Mouse (Mus musculus): ENCODE data around the gene Wbp1. TPM values are rescaled to one million over a fixed set of nuclear protein-coding genes. Genes with fewer than 3 reads are reported as not detected.

Wbp1 gene
- total RNA-seq, 2 experiments from 2014 or later = 43.3 to 45.6 TPM

GRCm38 (mm10) chr6:83155552-83156238 is 34.3 kb upstream of the Wbp1 start:
- peak overlapping the region; percentile 78 for H3K4me3 ChIP-seq
- peak overlapping the region; percentile 48; the same call in 1 of the 2 replicates for H3K27ac ChIP-seq
- DNase-seq = peak; percentile 58
- intact Hi-C loops (cut with DNase I) = loop anchor here (2.0 kb wide), 1 partner anchor 37 kb away; no protein-coding TSS in a partner anchor
- no peak for TF ChIP-seq CTCF (IDR thresholded peaks at IDR 0.05)

- Histone ChIP-seq H3K4me3 (no peak overlapping the region), H3K27ac (no peak overlapping the region)
- TF ChIP-seq CTCF (IDR thresholded peaks at IDR 0.05) = no peak
- DNase-seq = no peak
- intact Hi-C loops (cut with DNase I) = no loop called here
Observed at GRCm38 (mm10) chr6:83153485-83153884, 32.1 kb upstream of the Wbp1 start.

GRCm38 (mm10) chr6:83153038-83153437 is 31.7 kb upstream of the Wbp1 start:
- H3K27ac ChIP-seq = no peak overlapping the region
- TF ChIP-seq CTCF (IDR thresholded peaks at IDR 0.05) = no peak
- no peak overlapping the region for H3K4me3 ChIP-seq
- DNase-seq = no peak
- intact Hi-C loops (cut with DNase I) = no loop called here

- H3K4me3 ChIP-seq = no peak overlapping the region
- intact Hi-C loops (cut with DNase I) = no loop called here
- no peak for TF ChIP-seq CTCF (IDR thresholded peaks at IDR 0.05)
- no peak for DNase-seq
- no peak overlapping the region for H3K27ac ChIP-seq
Observed at GRCm38 (mm10) chr6:83151721-83152120, 30.4 kb upstream of the Wbp1 start.

GRCm38 (mm10) chr6:83147280-83147679 is 25.9 kb upstream of the Wbp1 start:
- TF ChIP-seq CTCF (IDR thresholded peaks at IDR 0.05) = no peak
- H3K27ac ChIP-seq = no peak overlapping the region
- DNase-seq = peak; percentile 16
- H3K4me3 ChIP-seq = no peak overlapping the region
- intact Hi-C loops (cut with DNase I) = no loop called here

- TF ChIP-seq CTCF (IDR thresholded peaks at IDR 0.05) = no peak
- Histone ChIP-seq H3K27ac (no peak overlapping the region), H3K4me3 (no peak overlapping the region)
- intact Hi-C loops (cut with DNase I) = no loop called here
- DNase-seq = no peak
Observed at GRCm38 (mm10) chr6:83145805-83146204, 24.4 kb upstream of the Wbp1 start.

- no peak for TF ChIP-seq CTCF (IDR thresholded peaks at IDR 0.05)
- Histone ChIP-seq H3K27ac (no peak overlapping the region), H3K4me3 (no peak overlapping the region)
- intact Hi-C loops (cut with DNase I) = no loop called here
- no peak for DNase-seq
Observed at GRCm38 (mm10) chr6:83145209-83145608, 23.9 kb upstream of the Wbp1 start.

- DNase-seq = no peak
- Histone ChIP-seq H3K4me3 (no peak overlapping the region), H3K27ac (0 out of 2 replicates have a peak overlapping the region, but pooled peaks have one; percentile 1)
- TF ChIP-seq CTCF (IDR thresholded peaks at IDR 0.05) = no peak
- intact Hi-C loops (cut with DNase I) = no loop called here
Observed at GRCm38 (mm10) chr6:83142886-83143285, 21.5 kb upstream of the Wbp1 start.

- intact Hi-C loops (cut with DNase I) = no loop called here
- DNase-seq = peak; percentile 50
- peak overlapping the region; percentile 71 for H3K27ac ChIP-seq
- no peak for TF ChIP-seq CTCF (IDR thresholded peaks at IDR 0.05)
- peak overlapping the region; percentile 68 for H3K4me3 ChIP-seq
Observed at GRCm38 (mm10) chr6:83142211-83142731, 20.9 kb upstream of the Wbp1 start.

- Histone ChIP-seq H3K4me3 (peak overlapping the region; percentile 68), H3K27ac (peak overlapping the region; percentile 71)
- intact Hi-C loops (cut with DNase I) = no loop called here
- no peak for DNase-seq
- TF ChIP-seq CTCF (IDR thresholded peaks at IDR 0.05) = no peak
Observed at GRCm38 (mm10) chr6:83141636-83142035, 20.3 kb upstream of the Wbp1 start.

GRCm38 (mm10) chr6:83140044-83140443 is 18.7 kb upstream of the Wbp1 start:
- TF ChIP-seq CTCF (IDR thresholded peaks at IDR 0.05) = no peak
- Histone ChIP-seq H3K4me3 (peak overlapping the region; percentile 0; the same call in 1 of the 2 replicates), H3K27ac (peak overlapping the region; percentile 99; the same call in 1 of the 2 replicates)
- intact Hi-C loops (cut with DNase I) = no loop called here
- no peak for DNase-seq

GRCm38 (mm10) chr6:83138056-83138455 is 16.7 kb upstream of the Wbp1 start:
- H3K4me3 ChIP-seq = peak overlapping the region; percentile 92
- peak overlapping the region; percentile 99 for H3K27ac ChIP-seq
- intact Hi-C loops (cut with DNase I) = no loop called here
- peak; percentile 50 for DNase-seq
- TF ChIP-seq CTCF (IDR thresholded peaks at IDR 0.05) = no peak

GRCm38 (mm10) chr6:83137576-83137950 is 16.2 kb upstream of the Wbp1 start:
- intact Hi-C loops (cut with DNase I) = no loop called here
- no peak for TF ChIP-seq CTCF (IDR thresholded peaks at IDR 0.05)
- Histone ChIP-seq H3K4me3 (peak overlapping the region; percentile 92), H3K27ac (peak overlapping the region; percentile 99)
- DNase-seq = peak; percentile 95

All from gastrocnemius, adult 2 months (tissue).